Mouse (Mus musculus) C2C12 (cell line): ENCODE results near the gene Trak1.

ENCODE experiments used
- CEBPB ChIP-seq: IDR thresholded peaks from one replicate; pipeline ENCODE4 v1.6.1; 2011; ENCODE audit warnings: low read depth, mild to moderate bottlenecking, control low read depth, moderate library complexity
- CTCF ChIP-seq: IDR thresholded peaks from one replicate; pipeline ENCODE4 v1.5.1; 2011; ENCODE audit not compliant: control insufficient read depth, insufficient read depth, insufficient read length
- FOSL1 ChIP-seq: IDR thresholded peaks from one replicate; pipeline ENCODE4 v1.8.0; 2011; ENCODE audit warnings: mild to moderate bottlenecking, low read length; ENCODE audit not compliant: poor library complexity, insufficient read depth, severe bottlenecking
- MAX ChIP-seq: IDR thresholded peaks from one replicate; pipeline ENCODE4 v1.6.1; 2011; ENCODE audit warnings: mild to moderate bottlenecking, control low read depth
- MYOD1 ChIP-seq: IDR thresholded peaks from one replicate; pipeline ENCODE4 v1.6.1; 2011; ENCODE audit warnings: low read depth; ENCODE audit not compliant: control insufficient read depth, insufficient read length
- MYOG ChIP-seq: IDR thresholded peaks from one replicate; pipeline ENCODE4 v1.6.1; 2011; ENCODE audit not compliant: control insufficient read depth, insufficient read length; ENCODE audit errors: extremely low read depth
- USF1 ChIP-seq: IDR thresholded peaks from one replicate; pipeline ENCODE4 v1.6.1; 2011; ENCODE audit warnings: low read depth, mild to moderate bottlenecking, control low read depth, moderate library complexity

- no peak for TF ChIP-seq FOSL1
- no peak for TF ChIP-seq CTCF
- TF ChIP-seq MAX: no peak
- no peak for TF ChIP-seq USF1
- TF ChIP-seq MYOD1: no peak
- no peak for TF ChIP-seq CEBPB
- no peak for TF ChIP-seq MYOG
These were observed 103.3 kb downstream of the Trak1 start for GRCm38 (mm10) chr9:121400608-121401007.
